Mouse (Mus musculus): ENCODE results near the gene Ptpre. TPM values are rescaled to one million over a fixed set of nuclear protein-coding genes. Genes with fewer than 3 reads are reported as not detected.
"Not testable (repeated sequence)": the region's sequence is repeated elsewhere in the genome, so short reads cannot be mapped to it uniquely, and the experiment has no call there.

Gene Ptpre
- total and polyA plus RNA-seq, 2 experiments from 2014 or later = 6.9 to 10.9 TPM

DNA sequence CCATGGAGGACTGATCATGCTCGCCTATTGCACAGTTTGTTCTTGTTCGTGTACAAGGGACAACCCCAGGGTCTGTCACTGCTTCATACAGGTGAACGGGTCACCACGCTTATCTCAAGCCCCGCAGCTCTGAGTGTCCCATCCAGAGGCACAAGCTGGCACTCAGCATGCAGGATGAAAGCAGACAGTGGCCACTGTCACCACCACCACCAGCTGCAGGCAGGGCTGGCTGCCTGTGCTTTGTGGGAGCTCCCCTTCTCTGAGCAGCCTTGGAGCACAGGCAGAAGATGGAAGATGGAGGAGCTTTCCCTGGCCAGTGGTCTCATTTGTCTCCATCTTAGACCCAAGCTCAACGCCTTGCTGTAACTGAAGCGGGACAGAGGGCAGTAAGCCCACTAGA, 147.7 kb downstream of the Ptpre start:
- WGBS = 87% methylated on average over 7 of the region's 7 CpGs
- ATAC-seq = no peak
- no peak for DNase-seq

GRCm38 (mm10) chr7:135689396-135689795, 152.1 kb downstream of the Ptpre start:
- no peaks in the 10 kb centered on the region for H3K4me1 ChIP-seq (ENCODE audit: insufficient read depth)
- 94% methylated on average over 7 of the region's 7 CpGs for WGBS
- H3K27ac ChIP-seq (ENCODE audit: low read depth, low read length) = no peak overlapping the region
- ATAC-seq (no peak), DNase-seq (no peak)
- no peak overlapping the region for H3K4me3 ChIP-seq (ENCODE audit: low read depth, low read length)
- no peaks in the 10 kb centered on the region for H3K27me3 ChIP-seq (ENCODE audit: insufficient read depth, low read length)
- H3K9me3 ChIP-seq (ENCODE audit: low read length) = no peaks in the 10 kb centered on the region
- H3K9ac ChIP-seq = no peak overlapping the region
- no peak overlapping the region for H3K4me2 ChIP-seq (ENCODE audit: low read depth)
- no peak for TF ChIP-seq CTCF (IDR thresholded peaks at IDR 0.05; ENCODE audit: low read depth)
- no peaks in the 10 kb centered on the region for H3K36me3 ChIP-seq (ENCODE audit: insufficient read depth)

More for the DNA sequence above, 147.7 kb downstream of the Ptpre start:
- no peak overlapping the region for H3K4me2 ChIP-seq (ENCODE audit: low read depth)
- no peaks in the 10 kb centered on the region for H3K9me3 ChIP-seq (ENCODE audit: low read length)
- no peaks in the 10 kb centered on the region for H3K4me1 ChIP-seq (ENCODE audit: insufficient read depth)
- no peaks in the 10 kb centered on the region for H3K36me3 ChIP-seq (ENCODE audit: insufficient read depth)
- no peak overlapping the region for H3K9ac ChIP-seq
- H3K4me3 ChIP-seq (ENCODE audit: low read depth, low read length) = no peak overlapping the region
- TF ChIP-seq CTCF (IDR thresholded peaks at IDR 0.05; ENCODE audit: low read depth) = no peak
- H3K27ac ChIP-seq (ENCODE audit: low read depth, low read length) = no peak overlapping the region
- no peaks in the 10 kb centered on the region for H3K27me3 ChIP-seq (ENCODE audit: insufficient read depth, low read length)

DNA sequence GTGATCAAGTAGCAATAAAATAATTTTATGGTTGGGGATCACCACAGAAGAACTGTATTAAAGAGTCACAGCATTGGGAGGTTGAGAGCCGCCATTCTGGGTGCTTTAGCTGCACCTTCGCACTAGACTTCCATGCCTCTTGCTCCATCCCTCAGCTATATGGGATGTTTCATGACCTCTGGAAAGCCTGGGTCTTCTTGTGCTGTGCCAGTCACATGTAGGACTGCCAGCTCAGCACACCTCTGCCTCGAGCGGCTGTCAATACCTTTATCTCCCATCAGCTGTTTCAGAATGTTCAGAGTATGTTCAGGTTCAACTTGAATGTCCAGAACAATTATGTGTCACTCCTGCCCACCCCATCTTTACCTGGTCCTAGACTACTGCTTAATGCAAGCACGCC, 154.7 kb downstream of the Ptpre start:
- Histone ChIP-seq H3K4me3 (ENCODE audit: low read depth, low read length) (no peak overlapping the region), H3K27me3 (ENCODE audit: insufficient read depth, low read length) (no peaks in the 10 kb centered on the region), H3K4me1 (ENCODE audit: insufficient read depth) (no peaks in the 10 kb centered on the region), H3K4me2 (ENCODE audit: low read depth) (no peak overlapping the region), H3K9me3 (ENCODE audit: low read length) (no peaks in the 10 kb centered on the region), H3K27ac (ENCODE audit: low read depth, low read length) (no peak overlapping the region), H3K9ac (no peak overlapping the region), H3K36me3 (ENCODE audit: insufficient read depth) (no peaks in the 10 kb centered on the region)
- ATAC-seq (no peak), DNase-seq (no peak)
- TF ChIP-seq CTCF (IDR thresholded peaks at IDR 0.05; ENCODE audit: low read depth) = no peak
- 91% methylated on average over 5 of the region's 5 CpGs for WGBS

GRCm38 (mm10) chr7:135694130-135694529, 156.8 kb downstream of the Ptpre start:
- no peak overlapping the region for H3K27ac ChIP-seq (ENCODE audit: low read depth, low read length)
- WGBS = 94% methylated on average over 4 of the region's 4 CpGs
- H3K4me2 ChIP-seq (ENCODE audit: low read depth) = no peak overlapping the region
- no peaks in the 10 kb centered on the region for H3K27me3 ChIP-seq (ENCODE audit: insufficient read depth, low read length)
- H3K4me3 ChIP-seq (ENCODE audit: low read depth, low read length) = no peak overlapping the region
- no peak for DNase-seq
- no peaks in the 10 kb centered on the region for H3K4me1 ChIP-seq (ENCODE audit: insufficient read depth)
- no peak overlapping the region for H3K9ac ChIP-seq
- H3K9me3 ChIP-seq (ENCODE audit: low read length) = no peaks in the 10 kb centered on the region
- ATAC-seq = no peak
- TF ChIP-seq CTCF (IDR thresholded peaks at IDR 0.05; ENCODE audit: low read depth) = no peak
- no peaks in the 10 kb centered on the region for H3K36me3 ChIP-seq (ENCODE audit: insufficient read depth)

DNA sequence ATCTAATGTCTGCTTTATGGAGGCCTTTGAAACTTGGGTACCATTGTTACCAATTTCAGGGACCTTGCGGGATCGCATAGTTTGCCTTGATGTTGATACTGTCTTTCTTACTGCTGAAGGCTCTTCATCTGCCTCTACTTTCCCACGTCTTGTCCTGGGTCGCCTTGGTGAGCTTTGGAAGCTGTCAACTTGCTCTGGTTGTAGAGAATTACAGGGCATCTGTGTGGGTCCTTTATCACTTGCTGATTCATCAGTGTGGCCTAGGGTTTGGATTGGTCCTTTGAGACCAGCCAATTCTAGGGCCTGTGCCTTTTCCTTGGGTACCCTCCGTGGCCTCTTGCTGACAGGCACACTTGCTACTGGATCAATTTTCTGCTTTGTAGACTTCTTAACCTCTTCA, 157.5 kb downstream of the Ptpre start:
- Histone ChIP-seq H3K4me3 (ENCODE audit: low read depth, low read length) (no peak overlapping the region), H3K4me1 (ENCODE audit: insufficient read depth) (no peaks in the 10 kb centered on the region), H3K9ac (no peak overlapping the region), H3K27ac (ENCODE audit: low read depth, low read length) (no peak overlapping the region), H3K9me3 (ENCODE audit: low read length) (no peaks in the 10 kb centered on the region), H3K4me2 (ENCODE audit: low read depth) (no peak overlapping the region), H3K36me3 (ENCODE audit: insufficient read depth) (no peaks in the 10 kb centered on the region), H3K27me3 (ENCODE audit: insufficient read depth, low read length) (no peaks in the 10 kb centered on the region)
- TF ChIP-seq CTCF (IDR thresholded peaks at IDR 0.05; ENCODE audit: low read depth) = no peak
- 92% methylated on average over 5 of the region's 5 CpGs for WGBS
- ATAC-seq (no peak), DNase-seq (no peak)

DNA sequence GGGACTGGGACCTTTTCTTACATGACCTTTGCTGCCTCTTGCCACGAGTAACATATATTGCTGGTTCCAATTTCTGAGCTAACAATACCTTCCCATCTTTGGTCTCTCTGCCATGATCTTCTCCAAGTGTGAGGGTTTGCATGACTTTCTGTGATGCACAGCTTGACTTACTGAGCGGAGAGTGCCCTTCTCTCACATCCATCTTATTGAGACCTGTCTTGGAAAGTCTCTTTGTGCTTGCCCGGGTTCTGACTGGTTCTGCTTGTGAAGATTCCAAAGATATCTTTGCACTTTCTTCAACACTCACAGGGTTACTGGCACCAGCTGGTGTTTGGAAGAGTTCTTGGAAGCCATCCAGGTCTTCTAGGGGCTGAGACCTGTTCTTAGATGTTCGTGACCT, 158.8 kb downstream of the Ptpre start:
- no peak for DNase-seq
- H3K36me3 ChIP-seq (ENCODE audit: insufficient read depth) = no peaks in the 10 kb centered on the region
- no peak overlapping the region for H3K4me2 ChIP-seq (ENCODE audit: low read depth)
- 87% methylated on average over 4 of the region's 4 CpGs for WGBS
- no peak overlapping the region for H3K9ac ChIP-seq
- H3K27me3 ChIP-seq (ENCODE audit: insufficient read depth, low read length) = no peaks in the 10 kb centered on the region
- ATAC-seq = no peak
- TF ChIP-seq CTCF (IDR thresholded peaks at IDR 0.05; ENCODE audit: low read depth) = no peak
- no peak overlapping the region for H3K4me3 ChIP-seq (ENCODE audit: low read depth, low read length)
- H3K27ac ChIP-seq (ENCODE audit: low read depth, low read length) = no peak overlapping the region
- H3K9me3 ChIP-seq (ENCODE audit: low read length) = no peaks in the 10 kb centered on the region
- no peaks in the 10 kb centered on the region for H3K4me1 ChIP-seq (ENCODE audit: insufficient read depth)

DNA sequence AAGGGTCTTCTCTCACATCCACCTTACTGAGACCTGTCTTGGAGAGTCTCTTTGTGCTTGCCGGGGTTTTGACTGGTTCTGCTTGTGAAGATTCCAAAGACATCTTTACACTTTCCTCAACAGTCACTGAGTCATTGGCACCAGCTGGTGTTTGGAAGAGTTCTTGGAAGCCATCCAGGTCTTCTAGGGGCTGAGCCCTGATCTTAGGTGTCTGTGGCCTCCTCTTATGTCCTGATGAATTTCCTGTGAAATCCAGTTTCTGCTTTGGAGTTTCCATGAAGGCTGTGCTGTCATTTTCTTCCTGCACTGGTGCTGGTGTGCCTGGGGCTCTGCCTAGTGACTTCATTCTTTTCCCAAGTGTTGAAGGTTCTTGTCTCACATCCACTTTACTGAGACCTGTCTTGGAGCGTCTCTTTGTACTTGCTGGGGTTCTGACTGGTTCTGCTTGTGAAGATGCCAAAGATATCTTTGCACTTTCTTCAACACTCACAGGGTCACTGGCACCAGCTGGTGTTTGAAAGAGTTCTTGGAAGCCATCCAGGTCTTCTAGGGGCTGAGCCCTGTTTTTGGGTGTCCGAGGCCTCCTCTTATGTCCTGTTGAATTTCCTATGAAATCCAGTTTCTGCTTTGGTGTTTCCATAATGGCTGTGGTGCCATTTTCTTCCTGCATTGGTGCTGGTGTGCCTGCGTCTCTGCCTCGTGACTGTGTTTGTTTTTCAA, 159.9 kb downstream of the Ptpre start:
- H3K4me1 ChIP-seq (ENCODE audit: insufficient read depth); H3K9ac ChIP-seq; H3K4me2 ChIP-seq (ENCODE audit: low read depth); H3K9me3 ChIP-seq (ENCODE audit: low read length); H3K4me3 ChIP-seq (ENCODE audit: low read depth, low read length); ATAC-seq; DNase-seq; H3K27ac ChIP-seq (ENCODE audit: low read depth, low read length); H3K36me3 ChIP-seq (ENCODE audit: insufficient read depth); H3K27me3 ChIP-seq (ENCODE audit: insufficient read depth, low read length): not testable (repeated sequence)
- 74% methylated on average over 5 of the region's 5 CpGs for WGBS
